Mouse (Mus musculus) forebrain, embryonic 14.5 days (tissue): ENCODE results near the gene Abhd2. TPM values are rescaled to one million over a fixed set of nuclear protein-coding genes. Genes with fewer than 3 reads are reported as not detected.

Experiments
- ATAC-seq: fragments of 200-750 bp; cut with Nextera tagmentation; 2 replicates; pipeline ENCODE4 v1.8.0; 2017; ENCODE audit warnings: mild to moderate bottlenecking, moderate library complexity
- DNase-seq: peaks from one replicate; pipeline ENCODE4 v3.0.0-alpha.2; 2015; ENCODE audit warnings: low spot score
- H3K27ac ChIP-seq: fragments of 300-500 bp; sonication (generic); 2 replicates; pipeline ENCODE4 v1.5.1; 2014; ENCODE audit warnings: low read depth, mild to moderate bottlenecking, control low read depth, low read length, moderate library complexity
- H3K27me3 ChIP-seq: fragments of 300-500 bp; sonication (generic); replicated peaks from 2 replicates; pipeline ENCODE4 v1.6.1; 2014; ENCODE audit warnings: low read length, control low read depth, mixed read lengths; ENCODE audit not compliant: control insufficient read depth, insufficient read depth
- H3K36me3 ChIP-seq: fragments of 300-500 bp; sonication (generic); 2 replicates; pipeline ENCODE4 v1.6.1; 2014; ENCODE audit warnings: low read length, control low read depth; ENCODE audit not compliant: control insufficient read depth, insufficient read depth
- H3K4me1 ChIP-seq: fragments of 300-500 bp; sonication (generic); 2 replicates; pipeline ENCODE4 v1.6.1; 2014; ENCODE audit warnings: antibody characterized with exemption, low read length, control low read depth; ENCODE audit not compliant: control insufficient read depth, insufficient read depth
- H3K4me2 ChIP-seq: fragments of 300-500 bp; sonication (generic); 2 replicates; pipeline ENCODE4 v1.6.1; 2014; ENCODE audit warnings: mild to moderate bottlenecking, control low read depth, low read length
- H3K4me3 ChIP-seq: fragments of 300-500 bp; sonication (generic); 2 replicates; pipeline ENCODE4 v1.5.1; 2014; ENCODE audit warnings: low read depth, low read length, control low read depth
- H3K9ac ChIP-seq: fragments of 300-500 bp; sonication (generic); 2 replicates; pipeline ENCODE4 v1.6.1; 2014; ENCODE audit warnings: mild to moderate bottlenecking, low read length, control low read depth, moderate library complexity
- H3K9me3 ChIP-seq: fragments of 300-500 bp; sonication (generic); replicated peaks from 2 replicates; pipeline ENCODE4 v1.6.1; 2016; ENCODE audit warnings: low read length, control low read depth, mixed read lengths; ENCODE audit not compliant: control insufficient read depth
- WGBS: fragments of 180-500 bp; shearing (Covaris S2); extraction: QIAGEN DNeasy Blood & Tissue Kit; methylation state at CpG from one replicate; pipeline ENCODE4 v1.1.7; 2014; 5-methylcytosine and 5-hydroxymethylcytosine counted together
- polyA plus RNA-seq: library from polyadenylated mRNA; unstranded; fragments of >200 nt; fragmentation: Nextera tagmentation; extraction: Ambion mirVana; gene quantifications from 2 replicates; pipeline ENCODE4 v1.2.1, GENCODE M21; 2014

Abhd2 gene
- polyA plus RNA-seq, 1 experiment from 2014 or later, result 22.3 TPM

DNA sequence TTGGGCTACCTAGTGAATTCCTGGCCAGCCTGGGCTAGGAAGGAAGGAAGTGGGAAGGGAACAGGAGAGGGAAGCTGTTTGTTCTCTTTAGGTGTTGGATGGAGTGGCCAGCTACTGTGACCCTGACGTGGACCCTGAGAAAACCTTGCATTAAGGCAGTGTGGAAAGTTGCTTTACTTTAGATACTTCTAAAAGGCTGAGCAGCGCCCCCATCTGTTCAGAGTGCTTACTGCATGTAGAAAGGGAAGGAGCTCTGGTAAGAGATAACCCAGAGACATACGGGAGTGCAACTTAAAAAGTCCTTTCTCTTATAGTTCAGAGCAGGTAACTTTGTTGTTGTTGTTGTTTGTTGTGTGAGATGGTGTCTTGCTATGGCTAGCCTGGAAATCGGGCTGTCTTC is 72.9 kb downstream of the Abhd2 start:
- Histone ChIP-seq H3K27ac (no peak overlapping the region), H3K4me3 (no peak overlapping the region), H3K9ac (no peak overlapping the region), H3K4me1 (no peaks in the 10 kb centered on the region), H3K4me2 (no peak overlapping the region), H3K9me3 (no peaks in the 10 kb centered on the region), H3K27me3 (no peaks in the 10 kb centered on the region), H3K36me3 (peaks cover 40% of the 10 kb centered on the region)
- ATAC-seq, result no peak
- 48% methylated on average over 4 of the region's 4 CpGs for WGBS
- DNase-seq, result peak; percentile 55

DNA sequence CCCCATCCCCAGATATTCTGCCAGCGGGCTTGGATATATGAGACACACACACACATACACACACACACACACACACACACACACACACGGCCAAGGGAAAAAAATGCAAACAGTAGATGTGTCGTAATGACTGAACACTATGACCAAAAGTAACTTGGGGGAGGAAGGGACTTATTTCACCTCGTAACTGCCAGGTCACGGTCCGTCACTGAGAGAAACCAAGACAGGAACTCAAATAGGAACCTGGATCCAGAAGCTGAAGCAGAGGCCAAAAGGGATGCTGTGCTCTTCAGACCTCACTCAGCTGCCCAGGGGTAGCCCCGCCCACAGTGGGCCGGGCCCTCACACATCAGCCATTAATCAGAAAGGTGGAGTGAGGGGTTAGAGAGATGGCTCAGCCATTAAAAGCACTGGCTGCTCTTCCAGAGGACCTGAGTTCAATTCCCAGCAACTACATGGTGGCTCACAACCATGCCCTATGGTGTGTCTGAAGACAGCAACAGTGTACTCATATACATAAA is 73.6 kb downstream of the Abhd2 start:
- H3K4me2 ChIP-seq, result no peak overlapping the region
- H3K4me3 ChIP-seq, result no peak overlapping the region
- H3K4me1 ChIP-seq, result no peaks in the 10 kb centered on the region
- no peak overlapping the region for H3K27ac ChIP-seq
- H3K27me3 ChIP-seq, result no peaks in the 10 kb centered on the region
- WGBS, result 83% methylated on average over 8 of the region's 8 CpGs
- ATAC-seq (no peak), DNase-seq (no peak)
- H3K9me3 ChIP-seq, result no peaks in the 10 kb centered on the region
- peaks cover 47% of the 10 kb centered on the region for H3K36me3 ChIP-seq
- no peak overlapping the region for H3K9ac ChIP-seq

DNA sequence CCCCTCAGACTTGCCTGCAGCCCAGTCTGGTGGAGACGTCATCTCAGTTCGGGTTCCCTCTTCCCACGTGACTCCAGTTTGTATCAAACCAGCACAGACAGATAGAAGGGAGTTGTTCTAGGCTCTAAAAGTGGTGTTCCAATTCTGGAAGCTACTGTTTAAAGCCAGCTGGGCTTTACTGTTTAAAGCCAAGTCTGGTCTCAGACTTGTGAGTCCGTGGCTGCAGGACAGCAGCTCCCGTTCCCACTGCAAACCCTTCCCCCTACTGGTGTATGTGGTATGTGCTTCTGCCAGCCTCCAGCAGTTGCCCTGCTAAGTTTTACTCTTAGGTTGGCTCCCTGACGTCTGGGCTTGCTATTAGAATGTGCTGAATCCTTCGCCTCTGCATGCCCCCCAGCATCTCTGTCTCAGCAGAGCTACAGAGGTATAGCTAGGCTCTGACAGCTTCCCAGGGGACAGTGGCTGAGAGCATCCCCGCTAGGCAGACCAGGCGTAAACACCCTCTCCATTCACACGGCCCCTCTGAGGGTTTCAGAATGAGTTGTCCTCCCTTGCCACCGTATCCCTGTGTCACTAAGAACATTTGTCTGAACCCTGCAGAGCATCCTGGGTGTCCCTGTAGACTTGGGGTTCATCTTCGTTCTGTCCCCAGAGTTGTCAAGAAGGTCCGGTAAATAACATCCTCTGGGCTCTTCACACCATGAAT is 74.3 kb downstream of the Abhd2 start:
- H3K27ac ChIP-seq, result no peak overlapping the region
- no peak for ATAC-seq

DNA sequence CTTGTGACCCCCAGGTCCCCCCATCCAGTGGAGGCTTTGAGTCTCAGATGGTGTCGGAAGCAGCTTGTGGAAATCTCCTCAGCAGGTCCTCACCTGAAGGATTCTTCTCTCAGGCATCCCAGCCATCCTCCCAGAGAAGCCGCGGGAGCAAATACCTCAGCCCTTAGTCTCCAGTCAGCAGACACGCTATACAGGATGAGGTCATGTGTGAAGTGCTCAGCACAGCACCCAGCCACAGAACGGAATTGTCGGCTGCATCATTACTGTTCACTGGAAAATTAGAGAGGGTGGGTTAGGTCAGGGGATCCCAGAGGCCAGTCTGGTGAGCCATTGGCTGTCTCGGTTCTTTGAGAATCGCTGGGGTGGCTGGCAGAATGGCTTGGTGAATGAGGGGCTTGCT is 75.8 kb downstream of the Abhd2 start:
- H3K36me3 ChIP-seq, result peaks cover 56% of the 10 kb centered on the region
- H3K27ac ChIP-seq, result no peak overlapping the region
- no peak overlapping the region for H3K4me3 ChIP-seq
- H3K9ac ChIP-seq, result no peak overlapping the region
- H3K4me2 ChIP-seq, result no peak overlapping the region
- H3K4me1 ChIP-seq, result no peaks in the 10 kb centered on the region
- DNase-seq, result no peak
- no peaks in the 10 kb centered on the region for H3K9me3 ChIP-seq
- no peaks in the 10 kb centered on the region for H3K27me3 ChIP-seq
- ATAC-seq, result no peak
- 84% methylated on average over 8 of the region's 8 CpGs for WGBS

More for the DNA sequence above, 74.3 kb downstream of the Abhd2 start:
- no peaks in the 10 kb centered on the region for H3K27me3 ChIP-seq
- peaks cover 54% of the 10 kb centered on the region for H3K36me3 ChIP-seq
- no peak for DNase-seq
- no peaks in the 10 kb centered on the region for H3K4me1 ChIP-seq
- no peak overlapping the region for H3K9ac ChIP-seq
- no peak overlapping the region for H3K4me2 ChIP-seq
- WGBS, result 86% methylated on average over 13 of the region's 13 CpGs
- no peak overlapping the region for H3K4me3 ChIP-seq
- no peaks in the 10 kb centered on the region for H3K9me3 ChIP-seq

DNA sequence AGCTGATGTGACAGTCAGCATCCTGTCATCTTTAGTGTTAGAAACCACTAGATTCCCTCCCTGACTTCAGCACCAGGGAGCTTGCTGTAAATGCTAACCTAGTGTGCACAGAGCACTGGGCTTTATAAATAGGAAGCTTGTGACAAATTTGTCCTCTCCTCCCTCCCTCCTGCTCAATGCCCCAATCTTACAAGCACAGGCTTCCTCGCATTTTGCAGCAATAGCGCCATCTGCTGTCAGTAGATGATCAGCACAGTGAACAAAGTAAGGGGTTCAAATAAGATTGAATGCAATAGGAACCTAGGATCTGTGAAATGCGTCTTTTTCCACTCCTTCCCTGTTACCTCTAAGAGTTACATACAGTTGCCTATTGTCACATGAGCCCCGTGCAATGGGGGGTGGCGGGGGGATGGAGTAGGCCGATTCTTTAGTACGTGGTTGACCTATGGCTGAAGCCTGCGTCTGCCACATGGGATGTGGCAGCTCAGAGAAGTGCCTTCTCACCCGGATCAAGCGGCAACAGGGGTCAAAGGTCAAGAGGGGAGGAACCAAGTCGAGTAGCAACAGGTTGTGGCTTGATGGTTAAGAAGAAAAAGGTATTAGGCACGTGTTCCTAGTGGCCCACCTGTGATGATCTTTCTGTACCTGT is 76.9 kb downstream of the Abhd2 start:
- Histone ChIP-seq H3K27ac (no peak overlapping the region), H3K4me1 (no peaks in the 10 kb centered on the region), H3K9me3 (no peaks in the 10 kb centered on the region), H3K27me3 (no peaks in the 10 kb centered on the region), H3K4me3 (no peak overlapping the region), H3K36me3 (peaks cover 60% of the 10 kb centered on the region), H3K9ac (no peak overlapping the region), H3K4me2 (no peak overlapping the region)
- DNase-seq, result peak; percentile 91
- WGBS, result 31% methylated on average over 12 of the region's 12 CpGs
- ATAC-seq, result peak; percentile 84

DNA sequence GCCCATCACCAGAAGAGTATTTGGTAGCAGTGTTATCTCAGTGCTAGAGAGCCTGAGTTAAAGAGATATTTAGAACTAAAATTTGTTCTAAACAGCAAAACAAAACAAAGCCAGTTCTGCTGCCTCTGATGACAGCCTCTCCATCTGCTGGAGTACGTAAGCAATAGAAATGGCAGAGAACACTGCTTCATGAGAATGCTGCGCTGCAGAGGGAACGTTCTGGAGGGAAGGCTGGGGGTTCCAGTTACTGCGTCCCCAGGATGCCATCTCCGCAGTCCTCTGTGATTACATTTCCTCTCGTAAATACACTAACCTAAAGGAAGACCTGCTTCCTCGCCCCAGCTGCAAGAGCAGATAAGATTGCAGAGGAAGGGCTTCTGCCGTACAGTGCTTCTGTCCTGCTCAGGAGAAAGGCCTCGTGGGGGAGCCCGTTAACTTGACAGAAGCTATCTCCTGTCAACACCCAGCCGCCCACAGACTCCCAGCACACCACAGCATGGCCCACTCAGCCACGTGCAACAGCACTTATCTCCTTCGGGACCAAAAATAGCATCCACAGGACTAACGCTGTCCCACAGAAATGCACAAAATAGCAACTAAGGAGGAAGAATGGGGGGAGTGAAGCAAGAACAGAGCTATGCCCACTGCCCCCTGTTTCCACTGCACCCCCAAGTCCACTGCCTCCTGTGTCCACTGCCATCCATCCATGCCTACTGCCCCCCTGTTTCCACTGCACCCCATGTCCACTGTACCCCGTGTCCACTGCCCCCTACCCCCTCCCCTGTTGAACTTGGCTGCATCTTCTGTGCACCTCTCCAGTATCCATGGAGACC is 85.6 kb downstream of the Abhd2 start:
- H3K4me1 ChIP-seq, result peaks cover 3% of the 10 kb centered on the region; the same call in 1 of the 2 replicates
- no peaks in the 10 kb centered on the region for H3K27me3 ChIP-seq
- DNase-seq, result no peak
- H3K27ac ChIP-seq, result no peak overlapping the region
- H3K36me3 ChIP-seq, result peaks cover 83% of the 10 kb centered on the region
- H3K9ac ChIP-seq, result no peak overlapping the region
- H3K9me3 ChIP-seq, result no peaks in the 10 kb centered on the region
- no peak for ATAC-seq
- H3K4me2 ChIP-seq, result no peak overlapping the region
- no peak overlapping the region for H3K4me3 ChIP-seq
- WGBS, result 84% methylated on average over 15 of the region's 15 CpGs

DNA sequence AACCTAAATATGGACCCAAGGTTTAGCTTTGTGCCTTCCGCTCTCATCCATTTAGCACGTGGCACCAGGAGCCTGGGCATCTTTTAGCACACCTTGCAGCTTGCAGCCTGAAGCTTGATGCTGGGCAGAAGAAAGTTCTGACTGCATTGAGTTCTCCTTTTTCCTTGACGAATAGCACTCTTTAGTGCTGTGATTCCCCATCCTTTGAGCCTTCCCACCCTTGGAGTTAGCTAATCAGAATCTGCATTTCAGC is 86.1 kb downstream of the Abhd2 start:
- ATAC-seq (no peak), DNase-seq (no peak)
- H3K4me3 ChIP-seq, result no peak overlapping the region
- H3K27ac ChIP-seq, result no peak overlapping the region
- peaks cover 3% of the 10 kb centered on the region; the same call in 1 of the 2 replicates for H3K4me1 ChIP-seq
- H3K4me2 ChIP-seq, result no peak overlapping the region
- H3K36me3 ChIP-seq, result peaks cover 79% of the 10 kb centered on the region
- 84% methylated on average over 3 of the region's 3 CpGs for WGBS
- no peaks in the 10 kb centered on the region for H3K9me3 ChIP-seq
- no peaks in the 10 kb centered on the region for H3K27me3 ChIP-seq
- no peak overlapping the region for H3K9ac ChIP-seq

DNA sequence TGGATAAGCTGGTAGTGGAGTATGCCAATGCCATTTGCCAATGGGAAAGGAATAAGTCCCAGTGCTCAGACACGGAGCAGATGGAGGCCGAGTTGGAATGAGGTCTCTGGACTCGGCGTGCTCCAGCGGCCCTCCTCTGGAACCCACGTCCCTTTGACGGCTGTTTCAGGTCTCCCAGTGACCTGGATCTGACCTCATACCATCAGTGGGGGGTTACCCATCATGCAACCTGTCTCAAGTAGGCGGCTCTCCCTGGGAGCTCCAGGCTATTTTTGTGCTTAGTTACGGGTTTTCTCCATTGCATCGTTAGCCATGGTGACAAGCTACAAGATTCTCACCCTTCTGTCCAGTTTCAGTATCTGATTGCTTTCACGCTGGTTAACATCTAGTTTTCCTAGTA is 87.1 kb downstream of the Abhd2 start:
- no peak for DNase-seq
- Histone ChIP-seq H3K9ac (no peak overlapping the region), H3K27ac (no peak overlapping the region), H3K27me3 (no peaks in the 10 kb centered on the region), H3K4me3 (no peak overlapping the region), H3K4me1 (peaks cover 3% of the 10 kb centered on the region; the same call in 1 of the 2 replicates), H3K36me3 (peaks cover 72% of the 10 kb centered on the region), H3K9me3 (no peaks in the 10 kb centered on the region), H3K4me2 (no peak overlapping the region)
- ATAC-seq, result no peak
- 71% methylated on average over 11 of the region's 11 CpGs for WGBS
